Mouse (Mus musculus): ENCODE results near the gene Hspb7. TPM values are rescaled to one million over a fixed set of nuclear protein-coding genes. Genes with fewer than 3 reads are reported as not detected.

Gene Hspb7
- polyA plus RNA-seq, 1 experiment from 2014 or later = not detected

GRCm38 (mm10) chr4:141445328-141445720, 24.7 kb downstream of the Hspb7 start:
- no peaks in the 10 kb centered on the region for H3K9me3 ChIP-seq (ENCODE audit: control insufficient read depth, low read length)
- H3K27me3 ChIP-seq (ENCODE audit: control insufficient read depth, insufficient read depth, low read length) = no peaks in the 10 kb centered on the region
- peak overlapping the region; percentile 65 for H3K4me2 ChIP-seq (ENCODE audit: low read length)
- H3K27ac ChIP-seq (replicated peaks; ENCODE audit: low read depth, low read length) = peak overlapping the region; percentile 83; the same call in 1 of the 2 replicates
- ATAC-seq (ENCODE audit: low FRiP score, low TSS enrichment) (no peak; the same call in 1 of the 2 replicates), DNase-seq (no peak)
- peak overlapping the region; percentile 98 for H3K9ac ChIP-seq (replicated peaks; ENCODE audit: low read length)
- H3K36me3 ChIP-seq (ENCODE audit: control insufficient read depth, insufficient read depth, low read length) = peaks cover 35% of the 10 kb centered on the region
- peaks cover 9% of the 10 kb centered on the region for H3K4me1 ChIP-seq (ENCODE audit: control insufficient read depth, insufficient read depth, low read length)
- WGBS = 19% methylated on average over 14 of the region's 14 CpGs
- peak overlapping the region; percentile 98 for H3K4me3 ChIP-seq (replicated peaks; ENCODE audit: low read depth, low read length)

DNA sequence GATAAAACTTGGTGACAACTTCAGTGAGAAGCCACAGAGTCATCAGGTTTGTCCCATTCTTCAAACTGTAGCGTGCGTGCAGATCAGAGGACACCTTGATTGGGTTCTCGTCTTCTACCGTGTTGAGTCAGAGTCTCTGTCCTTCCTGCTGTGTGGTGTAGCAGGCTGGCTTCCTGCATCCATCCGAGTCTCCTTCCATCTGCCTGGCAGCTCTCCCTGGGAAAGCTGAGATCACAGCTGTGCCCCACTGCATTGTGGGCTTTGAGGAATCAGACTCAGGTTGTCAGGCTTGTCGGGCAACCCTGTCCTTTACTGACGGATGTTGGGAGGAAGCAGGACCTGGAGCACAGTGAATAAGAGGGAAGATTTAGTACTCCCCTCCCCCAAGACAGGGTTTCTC, 25.6 kb downstream of the Hspb7 start:
- Histone ChIP-seq H3K4me3 (replicated peaks; ENCODE audit: low read depth, low read length) (no peak overlapping the region), H3K9ac (replicated peaks; ENCODE audit: low read length) (no peak overlapping the region), H3K4me1 (ENCODE audit: control insufficient read depth, insufficient read depth, low read length) (peaks cover 9% of the 10 kb centered on the region), H3K27me3 (ENCODE audit: control insufficient read depth, insufficient read depth, low read length) (no peaks in the 10 kb centered on the region), H3K36me3 (ENCODE audit: control insufficient read depth, insufficient read depth, low read length) (peaks cover 41% of the 10 kb centered on the region), H3K9me3 (ENCODE audit: control insufficient read depth, low read length) (no peaks in the 10 kb centered on the region), H3K27ac (replicated peaks; ENCODE audit: low read depth, low read length) (no peak overlapping the region), H3K4me2 (ENCODE audit: low read length) (no peak overlapping the region)
- 79% methylated on average over 7 of the region's 7 CpGs for WGBS
- ATAC-seq (ENCODE audit: low FRiP score, low TSS enrichment) (no peak), DNase-seq (no peak)

GRCm38 (mm10) chr4:141451251-141451650, 30.7 kb downstream of the Hspb7 start:
- Histone ChIP-seq H3K4me2 (ENCODE audit: low read length) (no peak overlapping the region), H3K9ac (replicated peaks; ENCODE audit: low read length) (no peak overlapping the region), H3K27me3 (ENCODE audit: control insufficient read depth, insufficient read depth, low read length) (no peaks in the 10 kb centered on the region), H3K27ac (replicated peaks; ENCODE audit: low read depth, low read length) (no peak overlapping the region), H3K4me1 (ENCODE audit: control insufficient read depth, insufficient read depth, low read length) (no peaks in the 10 kb centered on the region), H3K9me3 (ENCODE audit: control insufficient read depth, low read length) (no peaks in the 10 kb centered on the region), H3K4me3 (replicated peaks; ENCODE audit: low read depth, low read length) (no peak overlapping the region), H3K36me3 (ENCODE audit: control insufficient read depth, insufficient read depth, low read length) (peaks cover 67% of the 10 kb centered on the region)
- no peak for ATAC-seq (ENCODE audit: low FRiP score, low TSS enrichment)
- no peak for DNase-seq
- WGBS = 92% methylated on average over 2 of the region's 2 CpGs

DNA sequence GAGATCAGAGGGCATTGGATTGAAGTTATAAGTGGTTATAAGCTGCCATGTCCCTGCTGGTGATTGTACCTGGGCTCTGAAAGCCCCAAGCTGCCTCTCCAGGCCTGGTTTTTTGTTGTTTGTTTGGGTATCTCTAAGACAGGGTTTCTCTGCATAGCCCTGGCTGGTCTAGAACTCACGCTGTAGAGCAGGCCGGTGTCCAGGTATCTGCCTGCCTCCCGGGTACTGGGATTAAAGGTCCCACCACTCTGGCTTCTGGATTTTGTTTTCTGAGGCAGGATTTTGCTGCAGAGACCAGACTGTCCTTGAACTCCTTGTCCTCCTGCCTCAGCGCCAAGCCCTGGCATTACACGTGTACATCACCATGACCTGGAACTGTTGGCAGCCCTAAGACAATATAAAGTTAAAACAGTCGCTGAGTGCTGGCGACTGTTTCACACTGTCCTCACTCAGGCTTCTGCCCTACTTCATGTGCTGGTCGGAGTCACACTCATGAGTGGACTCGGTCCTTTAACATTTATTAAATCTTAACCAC, 31.4 kb downstream of the Hspb7 start:
- WGBS = 96% methylated on average over 9 of the region's 9 CpGs
- Histone ChIP-seq H3K4me2 (ENCODE audit: low read length) (no peak overlapping the region), H3K9me3 (ENCODE audit: control insufficient read depth, low read length) (no peaks in the 10 kb centered on the region), H3K36me3 (ENCODE audit: control insufficient read depth, insufficient read depth, low read length) (peaks cover 66% of the 10 kb centered on the region), H3K4me3 (replicated peaks; ENCODE audit: low read depth, low read length) (no peak overlapping the region), H3K4me1 (ENCODE audit: control insufficient read depth, insufficient read depth, low read length) (no peaks in the 10 kb centered on the region), H3K27me3 (ENCODE audit: control insufficient read depth, insufficient read depth, low read length) (no peaks in the 10 kb centered on the region), H3K27ac (replicated peaks; ENCODE audit: low read depth, low read length) (no peak overlapping the region), H3K9ac (replicated peaks; ENCODE audit: low read length) (no peak overlapping the region)
- DNase-seq (no peak), ATAC-seq (ENCODE audit: low FRiP score, low TSS enrichment) (no peak)

- 86% methylated on average over 14 of the region's 14 CpGs for WGBS
- H3K4me3 ChIP-seq (replicated peaks; ENCODE audit: low read depth, low read length) = no peak overlapping the region
- H3K4me1 ChIP-seq (ENCODE audit: control insufficient read depth, insufficient read depth, low read length) = no peaks in the 10 kb centered on the region
- no peak for DNase-seq
- no peak overlapping the region for H3K4me2 ChIP-seq (ENCODE audit: low read length)
- no peaks in the 10 kb centered on the region for H3K9me3 ChIP-seq (ENCODE audit: control insufficient read depth, low read length)
- peaks cover 38% of the 10 kb centered on the region for H3K36me3 ChIP-seq (ENCODE audit: control insufficient read depth, insufficient read depth, low read length)
- H3K27ac ChIP-seq (replicated peaks; ENCODE audit: low read depth, low read length) = no peak overlapping the region
- H3K27me3 ChIP-seq (ENCODE audit: control insufficient read depth, insufficient read depth, low read length) = no peaks in the 10 kb centered on the region
- no peak overlapping the region for H3K9ac ChIP-seq (replicated peaks; ENCODE audit: low read length)
- no peak for ATAC-seq (ENCODE audit: low FRiP score, low TSS enrichment)
These were observed 34.2 kb downstream of the Hspb7 start for GRCm38 (mm10) chr4:141454581-141455350.

GRCm38 (mm10) chr4:141455526-141455925, 34.9 kb downstream of the Hspb7 start:
- Histone ChIP-seq H3K4me3 (replicated peaks; ENCODE audit: low read depth, low read length) (no peak overlapping the region), H3K27me3 (ENCODE audit: control insufficient read depth, insufficient read depth, low read length) (no peaks in the 10 kb centered on the region), H3K36me3 (ENCODE audit: control insufficient read depth, insufficient read depth, low read length) (peaks cover 33% of the 10 kb centered on the region), H3K4me2 (ENCODE audit: low read length) (no peak overlapping the region), H3K9me3 (ENCODE audit: control insufficient read depth, low read length) (no peaks in the 10 kb centered on the region), H3K27ac (replicated peaks; ENCODE audit: low read depth, low read length) (no peak overlapping the region), H3K9ac (replicated peaks; ENCODE audit: low read length) (no peak overlapping the region), H3K4me1 (ENCODE audit: control insufficient read depth, insufficient read depth, low read length) (no peaks in the 10 kb centered on the region)
- 86% methylated on average over 4 of the region's 4 CpGs for WGBS
- DNase-seq = no peak
- no peak for ATAC-seq (ENCODE audit: low FRiP score, low TSS enrichment)

- no peak for ATAC-seq (ENCODE audit: low FRiP score, low TSS enrichment)
- Histone ChIP-seq H3K9ac (replicated peaks; ENCODE audit: low read length) (no peak overlapping the region), H3K27me3 (ENCODE audit: control insufficient read depth, insufficient read depth, low read length) (no peaks in the 10 kb centered on the region), H3K9me3 (ENCODE audit: control insufficient read depth, low read length) (no peaks in the 10 kb centered on the region), H3K4me1 (ENCODE audit: control insufficient read depth, insufficient read depth, low read length) (0 out of 2 replicates have a peak, but pooled peaks cover 3% of the 10 kb centered on the region), H3K4me2 (ENCODE audit: low read length) (no peak overlapping the region), H3K27ac (replicated peaks; ENCODE audit: low read depth, low read length) (no peak overlapping the region), H3K4me3 (replicated peaks; ENCODE audit: low read depth, low read length) (no peak overlapping the region), H3K36me3 (ENCODE audit: control insufficient read depth, insufficient read depth, low read length) (peaks cover 30% of the 10 kb centered on the region)
- 92% methylated on average over 14 of the region's 14 CpGs for WGBS
- no peak for DNase-seq
These were observed 35.8 kb downstream of the Hspb7 start for GRCm38 (mm10) chr4:141456193-141456938.

- Histone ChIP-seq H3K27me3 (ENCODE audit: control insufficient read depth, insufficient read depth, low read length) (no peaks in the 10 kb centered on the region), H3K4me3 (replicated peaks; ENCODE audit: low read depth, low read length) (no peak overlapping the region), H3K27ac (replicated peaks; ENCODE audit: low read depth, low read length) (no peak overlapping the region), H3K36me3 (ENCODE audit: control insufficient read depth, insufficient read depth, low read length) (peaks cover 32% of the 10 kb centered on the region), H3K9ac (replicated peaks; ENCODE audit: low read length) (no peak overlapping the region), H3K4me2 (ENCODE audit: low read length) (no peak overlapping the region), H3K4me1 (ENCODE audit: control insufficient read depth, insufficient read depth, low read length) (0 out of 2 replicates have a peak, but pooled peaks cover 3% of the 10 kb centered on the region), H3K9me3 (ENCODE audit: control insufficient read depth, low read length) (no peaks in the 10 kb centered on the region)
- no peak for ATAC-seq (ENCODE audit: low FRiP score, low TSS enrichment)
- WGBS = 16% methylated on average over 7 of the region's 7 CpGs
- DNase-seq = no peak
These were observed 37.7 kb downstream of the Hspb7 start for GRCm38 (mm10) chr4:141458236-141458635.

Measured in midbrain, embryonic 14.5 days (tissue).